Mouse (Mus musculus): ENCODE data around the gene Ly86. TPM values are rescaled to one million over a fixed set of nuclear protein-coding genes. Genes with fewer than 3 reads are reported as not detected.

Ly86 gene
- polyA plus RNA-seq, 1 experiment = not detected

- Histone ChIP-seq H3K27me3 (replicated peaks) (peaks cover 6% of the 10 kb centered on the region), H3K36me3 (replicated peaks; ENCODE audit: low read length) (no peaks in the 10 kb centered on the region), H3K4me3 (replicated peaks) (peak overlapping the region; percentile 18), H3K4me1 (peaks cover 6% of the 10 kb centered on the region), H3K9me3 (peaks cover 5% of the 10 kb centered on the region)
- TF ChIP-seq GATA1 (IDR thresholded peaks at IDR 0.05; ENCODE audit: borderline replicate concordance, low read length) (no peak), FLI1 (IDR thresholded peaks at IDR 0.05; ENCODE audit: low read length) (no peak)
Observed at GRCm38 (mm10) chr13:37347871-37348595, 3.0 kb downstream of the Ly86 start.

- Histone ChIP-seq H3K36me3 (replicated peaks; ENCODE audit: low read length) (no peaks in the 10 kb centered on the region), H3K27me3 (replicated peaks) (peaks cover 6% of the 10 kb centered on the region), H3K9me3 (peaks cover 5% of the 10 kb centered on the region), H3K4me1 (peaks cover 11% of the 10 kb centered on the region), H3K4me3 (replicated peaks) (no peak overlapping the region)
- no peak for TF ChIP-seq FLI1 (IDR thresholded peaks at IDR 0.05; ENCODE audit: low read length)
- no peak for TF ChIP-seq GATA1 (IDR thresholded peaks at IDR 0.05; ENCODE audit: borderline replicate concordance, low read length)
Observed at GRCm38 (mm10) chr13:37349051-37349450, 4.0 kb downstream of the Ly86 start.

GRCm38 (mm10) chr13:37353016-37353415 lies 8.0 kb downstream of the Ly86 start:
- Histone ChIP-seq H3K27me3 (replicated peaks) (no peaks in the 10 kb centered on the region), H3K4me1 (peaks cover 31% of the 10 kb centered on the region), H3K4me3 (replicated peaks) (no peak overlapping the region), H3K36me3 (replicated peaks; ENCODE audit: low read length) (no peaks in the 10 kb centered on the region), H3K9me3 (peaks cover 5% of the 10 kb centered on the region)
- TF ChIP-seq FLI1 (IDR thresholded peaks at IDR 0.05; ENCODE audit: low read length) (no peak), GATA1 (IDR thresholded peaks at IDR 0.05; ENCODE audit: borderline replicate concordance, low read length) (no peak)

- TF ChIP-seq FLI1 (IDR thresholded peaks at IDR 0.05; ENCODE audit: low read length) = no peak
- no peak for TF ChIP-seq GATA1 (IDR thresholded peaks at IDR 0.05; ENCODE audit: borderline replicate concordance, low read length)
- Histone ChIP-seq H3K4me3 (replicated peaks) (peak overlapping the region; percentile 48), H3K9me3 (peaks cover 5% of the 10 kb centered on the region), H3K27me3 (replicated peaks) (no peaks in the 10 kb centered on the region), H3K36me3 (replicated peaks; ENCODE audit: low read length) (no peaks in the 10 kb centered on the region), H3K4me1 (peaks cover 31% of the 10 kb centered on the region)
Observed at GRCm38 (mm10) chr13:37353868-37354267, 8.9 kb downstream of the Ly86 start.

- no peak for TF ChIP-seq FLI1 (IDR thresholded peaks at IDR 0.05; ENCODE audit: low read length)
- TF ChIP-seq GATA1 (IDR thresholded peaks at IDR 0.05; ENCODE audit: borderline replicate concordance, low read length) = no peak
- peak overlapping the region; percentile 7 for H3K4me3 ChIP-seq (replicated peaks)
- H3K27me3 ChIP-seq (replicated peaks) = no peaks in the 10 kb centered on the region
- H3K4me1 ChIP-seq = peaks cover 31% of the 10 kb centered on the region
- peaks cover 5% of the 10 kb centered on the region for H3K9me3 ChIP-seq
- no peaks in the 10 kb centered on the region for H3K36me3 ChIP-seq (replicated peaks; ENCODE audit: low read length)
Observed at GRCm38 (mm10) chr13:37354432-37354831, 9.4 kb downstream of the Ly86 start.

GRCm38 (mm10) chr13:37355642-37356331 lies 10.8 kb downstream of the Ly86 start:
- no peaks in the 10 kb centered on the region for H3K36me3 ChIP-seq (replicated peaks; ENCODE audit: low read length)
- TF ChIP-seq GATA1 (IDR thresholded peaks at IDR 0.05; ENCODE audit: borderline replicate concordance, low read length) (no peak), FLI1 (IDR thresholded peaks at IDR 0.05; ENCODE audit: low read length) (no peak)
- H3K27me3 ChIP-seq (replicated peaks) = no peaks in the 10 kb centered on the region
- peaks cover 5% of the 10 kb centered on the region for H3K9me3 ChIP-seq
- H3K4me3 ChIP-seq (replicated peaks) = no peak overlapping the region
- peaks cover 31% of the 10 kb centered on the region for H3K4me1 ChIP-seq

- no peak overlapping the region for H3K4me3 ChIP-seq (replicated peaks)
- no peaks in the 10 kb centered on the region for H3K36me3 ChIP-seq (replicated peaks; ENCODE audit: low read length)
- H3K9me3 ChIP-seq = no peaks in the 10 kb centered on the region
- H3K4me1 ChIP-seq = peaks cover 31% of the 10 kb centered on the region
- H3K27me3 ChIP-seq (replicated peaks) = no peaks in the 10 kb centered on the region
- no peak for TF ChIP-seq GATA1 (IDR thresholded peaks at IDR 0.05; ENCODE audit: borderline replicate concordance, low read length)
- no peak for TF ChIP-seq FLI1 (IDR thresholded peaks at IDR 0.05; ENCODE audit: low read length)
Observed at GRCm38 (mm10) chr13:37356549-37356948, 11.5 kb downstream of the Ly86 start.

GRCm38 (mm10) chr13:37358112-37358511 lies 13.1 kb downstream of the Ly86 start:
- Histone ChIP-seq H3K9me3 (no peaks in the 10 kb centered on the region), H3K4me1 (peaks cover 31% of the 10 kb centered on the region), H3K4me3 (replicated peaks) (no peak overlapping the region), H3K27me3 (replicated peaks) (no peaks in the 10 kb centered on the region), H3K36me3 (replicated peaks; ENCODE audit: low read length) (no peaks in the 10 kb centered on the region)
- TF ChIP-seq FLI1 (IDR thresholded peaks at IDR 0.05; ENCODE audit: low read length) (no peak), GATA1 (IDR thresholded peaks at IDR 0.05; ENCODE audit: borderline replicate concordance, low read length) (no peak)

- no peak for TF ChIP-seq FLI1 (IDR thresholded peaks at IDR 0.05; ENCODE audit: low read length)
- TF ChIP-seq GATA1 (IDR thresholded peaks at IDR 0.05; ENCODE audit: borderline replicate concordance, low read length) = no peak
- H3K27me3 ChIP-seq (replicated peaks) = peaks cover 8% of the 10 kb centered on the region
Observed at GRCm38 (mm10) chr13:37361249-37361648, 16.2 kb downstream of the Ly86 start.

GRCm38 (mm10) chr13:37364351-37364750 lies 19.3 kb downstream of the Ly86 start:
- TF ChIP-seq FLI1 (IDR thresholded peaks at IDR 0.05; ENCODE audit: low read length) (no peak), GATA1 (IDR thresholded peaks at IDR 0.05; ENCODE audit: borderline replicate concordance, low read length) (no peak)
- no peaks in the 10 kb centered on the region for H3K9me3 ChIP-seq
- H3K4me1 ChIP-seq = peaks cover 5% of the 10 kb centered on the region; the same call in 1 of the 2 replicates
- H3K36me3 ChIP-seq (replicated peaks; ENCODE audit: low read length) = no peaks in the 10 kb centered on the region
- peaks cover 8% of the 10 kb centered on the region for H3K27me3 ChIP-seq (replicated peaks)
- H3K4me3 ChIP-seq (replicated peaks) = no peak overlapping the region

More at GRCm38 (mm10) chr13:37361249-37361648, 16.2 kb downstream of the Ly86 start:
- H3K36me3 ChIP-seq (replicated peaks; ENCODE audit: low read length) = no peaks in the 10 kb centered on the region
- no peaks in the 10 kb centered on the region for H3K9me3 ChIP-seq
- peaks cover 9% of the 10 kb centered on the region for H3K4me1 ChIP-seq
- H3K4me3 ChIP-seq (replicated peaks) = no peak overlapping the region

Data from megakaryocyte, embryonic 14.5 days (primary cell).